In the genomic region with DNA sequence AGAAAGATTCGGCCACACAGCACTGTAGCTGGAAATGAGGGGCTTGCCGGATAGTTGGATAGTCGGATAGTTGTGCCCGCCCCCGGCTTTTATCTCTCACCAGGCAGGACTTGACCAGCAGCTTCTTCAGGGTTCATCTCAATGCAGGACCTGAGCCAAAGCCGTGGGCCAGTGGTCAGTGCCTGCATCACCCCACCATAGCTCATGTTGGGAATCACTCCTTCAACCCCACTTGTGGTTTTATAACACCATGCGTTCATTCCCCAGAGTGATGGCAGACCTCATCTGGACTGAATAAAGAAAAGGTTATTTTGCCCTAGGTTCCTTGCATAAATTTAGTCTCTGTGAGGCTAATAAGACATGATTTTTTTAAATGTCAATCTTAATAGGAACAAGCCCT, we compare ENCODE assay signal across 21 mouse cellular contexts. TPM values are rescaled to one million over a fixed set of nuclear protein-coding genes. Genes with fewer than 3 reads are reported as not detected.
A peak's percentile ranks its signal among the peaks of the same experiment; 100 is the strongest.
DNase-seq lines count a peak whose midpoint lies in the region; ATAC-seq and TF ChIP-seq lines count a peak whose summit lies in the region.
"Had no signal": no experiment of that assay in that cellular context is flagged by ENCODE, and none has a peak within 500 bp of the region (broad histone marks: within the 10 kb centered on the region; RNA-seq: fewer than 3 reads in every experiment).

No protein-coding gene starts in this region.

- no peaks in the 10 kb centered on the region for H3K36me3 ChIP-seq in forebrain, embryonic 15.5 days
- H3K36me3 ChIP-seq in forebrain, embryonic 13.5 days (ENCODE audit: poor library complexity, severe bottlenecking) = peaks cover 5% of the 10 kb centered on the region
- peaks cover 3% of the 10 kb centered on the region; the same call in 1 of the 2 replicates for H3K36me3 ChIP-seq in hindbrain, embryonic 14.5 days (replicated peaks; ENCODE audit: control insufficient read depth, insufficient read depth)
- peaks cover 4% of the 10 kb centered on the region for H3K36me3 ChIP-seq in myocyte (ENCODE audit: control insufficient read depth, insufficient read depth)
- H3K36me3 ChIP-seq: hindbrain, embryonic 15.5 days had no signal

- no peak for TF ChIP-seq POLR2A in myocyte (IDR thresholded peaks at IDR 0.05; ENCODE audit: insufficient read length, low read depth)

- H3K9me3 ChIP-seq in forebrain, embryonic 15.5 days = no peaks in the 10 kb centered on the region
- no peaks in the 10 kb centered on the region for H3K9me3 ChIP-seq in forebrain, embryonic 13.5 days (replicated peaks)
- H3K9me3 ChIP-seq in hindbrain, embryonic 14.5 days (ENCODE audit: control insufficient read depth, low read length) = no peaks in the 10 kb centered on the region
- H3K9me3 ChIP-seq: hindbrain, embryonic 15.5 days; limb, embryonic 15.5 days had no signal

- H3K27ac ChIP-seq in forebrain, embryonic 15.5 days (replicated peaks) = peak overlapping the region; percentile 9; the same call in 1 of the 2 replicates
- no peak overlapping the region for H3K27ac ChIP-seq in forebrain, embryonic 13.5 days
- H3K27ac ChIP-seq in layer of hippocampus, adult 2 months = peak overlapping the region; percentile 19
- peak overlapping the region; percentile 44; the same call in 1 of the 2 replicates for H3K27ac ChIP-seq in hindbrain, embryonic 14.5 days
- H3K27ac ChIP-seq: hindbrain, embryonic 15.5 days; left cerebral cortex, adult 2 months; limb, embryonic 15.5 days; macrophage had no signal

- no peak overlapping the region for H3ac ChIP-seq in myocyte (ENCODE audit: control insufficient read depth, insufficient read length)

- ATAC-seq in forebrain, embryonic 15.5 days (replicated peaks) = no peak
- ATAC-seq in forebrain, embryonic 13.5 days = no peak
- ATAC-seq in hindbrain, embryonic 14.5 days (ENCODE audit: low FRiP score) = no peak
- ATAC-seq: Patski had no signal

- TF ChIP-seq CTCF in layer of hippocampus, adult 2 months (conservative IDR thresholded peaks at IDR 0.05) = no peak

- peaks cover 22% of the 10 kb centered on the region for H3K79me2 ChIP-seq in myocyte (ENCODE audit: control insufficient read depth, insufficient read depth)

- H3K4me1 ChIP-seq in forebrain, embryonic 15.5 days = peaks cover 50% of the 10 kb centered on the region
- peaks cover 54% of the 10 kb centered on the region for H3K4me1 ChIP-seq in forebrain, embryonic 13.5 days
- peaks cover 25% of the 10 kb centered on the region for H3K4me1 ChIP-seq in hindbrain, embryonic 14.5 days (replicated peaks; ENCODE audit: control insufficient read depth, insufficient read depth, low read length)

- no peak overlapping the region for H3K4me2 ChIP-seq in forebrain, embryonic 15.5 days (replicated peaks)
- no peak overlapping the region for H3K4me2 ChIP-seq in forebrain, embryonic 13.5 days
- no peak overlapping the region; the same call in 1 of the 2 replicates for H3K4me2 ChIP-seq in hindbrain, embryonic 14.5 days (replicated peaks)
- H3K4me2 ChIP-seq in myocyte (ENCODE audit: low read depth) = peak overlapping the region; percentile 18
- H3K4me2 ChIP-seq: hindbrain, embryonic 15.5 days; limb, embryonic 15.5 days had no signal

- no peak overlapping the region for H3K9ac ChIP-seq in forebrain, embryonic 15.5 days (replicated peaks)
- no peak overlapping the region for H3K9ac ChIP-seq in forebrain, embryonic 13.5 days
- no peak overlapping the region for H3K9ac ChIP-seq in hindbrain, embryonic 14.5 days
- H3K9ac ChIP-seq: hindbrain, embryonic 15.5 days; limb, embryonic 15.5 days had no signal

- no peak for DNase-seq in layer of hippocampus, adult 2 months (ENCODE audit: low spot score in 2 of 2)
- DNase-seq in layer of hippocampus, adult 11-12 months (ENCODE audit: low spot score) = no peak
- no peak for DNase-seq in hindbrain, embryonic 14.5 days (ENCODE audit: low spot score)
- DNase-seq in natural killer cell, adult 2 months (ENCODE audit: low spot score in 2 of 2) = no peak
- DNase-seq in kidney, adult 11 months = no peak
- DNase-seq: adrenal gland, postnatal 36 days; cerebellum, postnatal 10 days; embryo, embryonic 11 days; gastrocnemius, postnatal 10 days; kidney, adult 9 months; lung, adult 18-20 months; right cerebral cortex, postnatal 14 days; thymus, postnatal 25 days had no signal

- 53% methylated on average over 7 of the region's 7 CpGs for WGBS in forebrain, embryonic 15.5 days
- WGBS in forebrain, embryonic 13.5 days = 53% methylated on average over 7 of the region's 7 CpGs
- WGBS in hindbrain, embryonic 14.5 days = 40% methylated on average over 7 of the region's 7 CpGs

- no peak overlapping the region for H3K4me3 ChIP-seq in forebrain, embryonic 15.5 days
- no peak overlapping the region for H3K4me3 ChIP-seq in forebrain, embryonic 13.5 days
- no peak overlapping the region for H3K4me3 ChIP-seq in layer of hippocampus, adult 2 months
- H3K4me3 ChIP-seq in hindbrain, embryonic 14.5 days (replicated peaks; ENCODE audit: low read length) = no peak overlapping the region
- H3K4me3 ChIP-seq in myocyte = no peak overlapping the region
- H3K4me3 ChIP-seq: hindbrain, embryonic 15.5 days; left cerebral cortex, adult 2 months; limb, embryonic 15.5 days had no signal

- no peaks in the 10 kb centered on the region for H3K27me3 ChIP-seq in forebrain, embryonic 15.5 days
- H3K27me3 ChIP-seq in forebrain, embryonic 13.5 days = no peaks in the 10 kb centered on the region
- H3K27me3 ChIP-seq in hindbrain, embryonic 14.5 days (ENCODE audit: control insufficient read depth, insufficient read depth, low read length) = no peaks in the 10 kb centered on the region
- no peaks in the 10 kb centered on the region for H3K27me3 ChIP-seq in myocyte (ENCODE audit: control insufficient read depth, insufficient read depth, insufficient read length)
- H3K27me3 ChIP-seq: hindbrain, embryonic 15.5 days; limb, embryonic 15.5 days; Patski had no signal

TF ChIP-seq in myocyte, 11 proteins besides CTCF, POLR2A, EP300 and RAD21:
- TF ChIP-seq MYOG (IDR thresholded peaks at IDR 0.05; ENCODE audit: control insufficient read depth in 1 of 3, insufficient read depth in 1 of 3, insufficient read length in 2 of 3, low read depth in 2 of 3) (no peak), E2F4 (IDR thresholded peaks at IDR 0.05; ENCODE audit: insufficient read depth) (no peak), MYOD1 (IDR thresholded peaks at IDR 0.05; ENCODE audit: control insufficient read depth in 1 of 3, insufficient read length in 2 of 3, low read depth in 2 of 3) (no peak), SRF (IDR thresholded peaks at IDR 0.05; ENCODE audit: control insufficient read depth, insufficient read length, low read depth) (no peak), TCF12 (IDR thresholded peaks at IDR 0.05; ENCODE audit: insufficient read depth, poor library complexity, severe bottlenecking) (no peak), MAX (IDR thresholded peaks at IDR 0.05; ENCODE audit: low read depth) (no peak), USF1 (IDR thresholded peaks at IDR 0.05; ENCODE audit: low read depth) (no peak), POLR2AphosphoS2 (IDR thresholded peaks at IDR 0.05; ENCODE audit: insufficient read length, low read depth) (no peak), REST (IDR thresholded peaks at IDR 0.05; ENCODE audit: insufficient read depth, insufficient read length) (no peak), CEBPB (IDR thresholded peaks at IDR 0.05; ENCODE audit: insufficient read depth, poor library complexity, severe bottlenecking) (no peak), TCF3 (IDR thresholded peaks at IDR 0.05; ENCODE audit: insufficient read length, low read depth) (no peak)
TF ChIP-seq in myocyte: peak in this region for 0.

RNA-seq across cellular contexts. Expression of gene Foxk1, which starts 9.1 kb away (rescaled TPM):
- polyA plus RNA-seq in forebrain, embryonic 15.5 days (2015; fragmentation: Nextera tagmentation; extraction: Ambion mirVana) = 3.9 TPM in 2 replicates
- polyA plus RNA-seq in forebrain, embryonic 13.5 days (2015; fragmentation: Nextera tagmentation; extraction: Ambion mirVana) = 3.1 and 3.3 TPM in 2 replicates
- total RNA-seq in layer of hippocampus, adult 2 months (2021) = 10 to 100 TPM; 53.0 to 60.3 TPM
- polyA plus RNA-seq in hindbrain, embryonic 14.5 days (2014; fragmentation: Nextera tagmentation; extraction: Ambion mirVana) = 5.4 and 5.9 TPM in 2 replicates
- 10.4 TPM for polyA plus RNA-seq in myocyte (2012; fragmentation: generic; extraction: Trizol)

RNA-seq across cellular contexts. Expression of gene Ap5z1, which starts 53.4 kb away (rescaled TPM):
- 15.0 and 15.1 TPM in 2 replicates for polyA plus RNA-seq in forebrain, embryonic 15.5 days (2015; fragmentation: Nextera tagmentation; extraction: Ambion mirVana)
- polyA plus RNA-seq in forebrain, embryonic 13.5 days (2015; fragmentation: Nextera tagmentation; extraction: Ambion mirVana) = 12.0 and 12.2 TPM in 2 replicates
- total RNA-seq in layer of hippocampus, adult 2 months (2021) = 10 to 100 TPM; 24.4 to 31.3 TPM
- 12.6 and 12.9 TPM in 2 replicates for polyA plus RNA-seq in hindbrain, embryonic 14.5 days (2014; fragmentation: Nextera tagmentation; extraction: Ambion mirVana)
- polyA plus RNA-seq in myocyte (2012; fragmentation: generic; extraction: Trizol) = 9.8 TPM
